Mouse (Mus musculus) stomach, embryonic 14.5 days (tissue): ENCODE data around the gene P2ry6. TPM values are rescaled to one million over a fixed set of nuclear protein-coding genes. Genes with fewer than 3 reads are reported as not detected.

Experiments used
- ATAC-seq: fragments of 200-750 bp; cut with Nextera tagmentation; 2 replicates; pipeline ENCODE4 v1.8.0; 2017; ENCODE audit warnings: low read depth, moderate TSS enrichment; ENCODE audit not compliant: insufficient number of reproducible peaks, insufficient read depth, low FRiP score
- H3K27ac ChIP-seq: fragments of 300-500 bp; sonication (generic); 2 replicates; pipeline ENCODE4 v1.5.1; 2014; ENCODE audit warnings: mild to moderate bottlenecking, low read length, moderate library complexity, mixed read lengths
- H3K27me3 ChIP-seq: fragments of 300-500 bp; sonication (generic); 2 replicates; pipeline ENCODE4 v1.6.1; 2014; ENCODE audit warnings: low read length, control low read depth, mixed read lengths; ENCODE audit not compliant: control insufficient read depth, insufficient read depth
- H3K36me3 ChIP-seq: fragments of 300-500 bp; sonication (generic); 2 replicates; pipeline ENCODE4 v1.6.1; 2014; ENCODE audit warnings: mild to moderate bottlenecking, control low read depth, low read length, moderate library complexity, mixed read lengths; ENCODE audit not compliant: control insufficient read depth, insufficient read depth
- H3K4me1 ChIP-seq: fragments of 300-500 bp; sonication (generic); 2 replicates; pipeline ENCODE4 v1.6.1; 2014; ENCODE audit warnings: low read length, control low read depth, mixed read lengths; ENCODE audit not compliant: control insufficient read depth, insufficient read depth
- H3K4me2 ChIP-seq: fragments of 300-500 bp; sonication (generic); replicated peaks from 2 replicates; pipeline ENCODE4 v1.6.1; 2014; ENCODE audit warnings: low read depth, low read length, control low read depth
- H3K4me3 ChIP-seq: fragments of 300-500 bp; sonication (generic); 2 replicates; pipeline ENCODE4 v1.5.1; 2014; ENCODE audit warnings: low read depth, low read length, control low read depth
- H3K9ac ChIP-seq: fragments of 300-500 bp; sonication (generic); replicated peaks from 2 replicates; pipeline ENCODE4 v1.6.1; 2014; ENCODE audit warnings: low read depth, mild to moderate bottlenecking, control low read depth, low read length, moderate library complexity, mixed read lengths
- H3K9me3 ChIP-seq: fragments of 300-500 bp; sonication (generic); 2 replicates; pipeline ENCODE4 v1.6.1; 2016; ENCODE audit warnings: low read depth, low read length, control low read depth; ENCODE audit not compliant: control insufficient read depth
- WGBS: fragments of 180-500 bp; shearing (Covaris S2); extraction: QIAGEN DNeasy Blood & Tissue Kit; methylation state at CpG from one replicate; pipeline ENCODE4 v1.1.7; 2014; 5-methylcytosine and 5-hydroxymethylcytosine counted together
- polyA plus RNA-seq: library from polyadenylated mRNA; unstranded; fragments of >200 nt; fragmentation: Nextera tagmentation; extraction: Ambion mirVana; gene quantifications from 2 replicates; pipeline ENCODE4 v1.2.1, GENCODE M21; 2014

The P2ry6 gene
- polyA plus RNA-seq, result 7.3 and 7.8 TPM in 2 replicates

DNA sequence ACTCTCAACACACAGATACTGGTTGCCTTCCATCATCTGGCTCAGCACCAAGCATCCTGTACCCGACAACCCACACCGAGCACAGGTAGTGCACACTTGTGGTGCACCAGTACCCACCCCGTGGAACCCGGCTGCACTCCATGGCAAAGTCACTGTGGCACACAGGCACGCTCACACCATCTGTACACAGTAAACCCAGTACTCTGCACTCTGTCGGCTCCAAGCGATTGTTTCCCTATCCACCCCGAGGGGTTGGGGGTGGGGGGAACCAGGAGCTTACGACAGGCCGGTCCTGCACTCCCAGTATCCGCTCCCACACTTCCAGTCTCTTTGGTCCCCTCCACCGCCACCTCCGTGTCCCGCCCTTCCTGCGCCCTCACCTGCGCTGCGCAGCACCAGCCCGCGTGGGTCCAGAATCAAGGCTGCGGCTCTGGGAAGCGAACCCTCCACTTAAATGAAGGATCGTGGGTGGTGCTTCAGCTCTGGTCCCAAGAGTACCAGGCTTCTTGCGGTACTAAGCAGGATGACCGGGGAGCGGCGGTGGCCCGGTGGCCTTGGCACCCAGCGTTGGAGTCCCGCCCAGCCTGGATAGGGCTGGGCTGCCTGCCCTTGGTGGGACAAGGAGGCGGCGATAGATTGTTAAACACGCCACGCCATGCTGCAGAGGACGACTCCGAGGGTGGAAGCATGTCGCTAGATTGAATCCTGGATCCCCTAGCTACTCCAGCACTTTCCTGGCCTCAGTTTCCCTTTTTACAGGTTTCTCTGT is at the start of gene P2ry6:
P2ry6 (minus strand) TSS at position 515 of the 769 bp plus-strand sequence.
- 0 out of 2 replicates have a peak within 1 kb of the TSS, but pooled peaks have one; percentile 3 for H3K9ac ChIP-seq
- H3K36me3 ChIP-seq, result no peaks in the 10 kb centered on the region
- peaks cover 9% of the 10 kb centered on the region; the same call in 1 of the 2 replicates for H3K27me3 ChIP-seq
- ATAC-seq, result peak; percentile 39; the same call in 1 of the 2 replicates
- H3K4me1 ChIP-seq, result peaks cover 18% of the 10 kb centered on the region
- no peaks in the 10 kb centered on the region for H3K9me3 ChIP-seq
- H3K4me3 ChIP-seq, result peak within 1 kb of the TSS; percentile 32
- 5% methylated on average over 36 of the region's 36 CpGs for WGBS
- peak within 1 kb of the TSS; percentile 67 for H3K4me2 ChIP-seq
- no peak within 1 kb of the TSS for H3K27ac ChIP-seq

DNA sequence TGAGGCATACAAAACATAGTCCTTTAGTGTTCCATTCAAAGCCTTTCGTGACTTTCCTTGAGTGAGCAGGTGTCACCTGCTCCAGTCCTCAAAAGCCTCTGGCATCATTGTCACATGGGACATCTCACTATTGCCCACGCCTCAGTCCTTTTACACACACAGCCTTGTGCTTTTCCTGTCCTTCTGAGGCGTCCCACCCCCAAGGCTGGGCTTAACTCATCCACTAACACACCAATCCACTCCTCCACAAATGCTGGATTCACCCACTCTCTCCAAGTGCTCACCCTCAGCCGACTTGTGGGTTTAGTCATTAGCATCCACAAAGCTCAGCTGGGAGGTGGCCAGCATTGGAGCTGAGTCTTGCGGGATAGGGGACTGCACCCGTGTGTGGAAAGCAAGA is 43.0 kb upstream of the P2ry6 start:
- no peaks in the 10 kb centered on the region for H3K36me3 ChIP-seq
- no peak for ATAC-seq
- WGBS, result 55% methylated on average over 6 of the region's 6 CpGs
- H3K27ac ChIP-seq, result no peak overlapping the region
- H3K4me3 ChIP-seq, result no peak overlapping the region
- no peak overlapping the region for H3K9ac ChIP-seq
- H3K4me1 ChIP-seq, result no peaks in the 10 kb centered on the region
- H3K4me2 ChIP-seq, result no peak overlapping the region
- no peaks in the 10 kb centered on the region for H3K9me3 ChIP-seq
- H3K27me3 ChIP-seq, result no peaks in the 10 kb centered on the region

DNA sequence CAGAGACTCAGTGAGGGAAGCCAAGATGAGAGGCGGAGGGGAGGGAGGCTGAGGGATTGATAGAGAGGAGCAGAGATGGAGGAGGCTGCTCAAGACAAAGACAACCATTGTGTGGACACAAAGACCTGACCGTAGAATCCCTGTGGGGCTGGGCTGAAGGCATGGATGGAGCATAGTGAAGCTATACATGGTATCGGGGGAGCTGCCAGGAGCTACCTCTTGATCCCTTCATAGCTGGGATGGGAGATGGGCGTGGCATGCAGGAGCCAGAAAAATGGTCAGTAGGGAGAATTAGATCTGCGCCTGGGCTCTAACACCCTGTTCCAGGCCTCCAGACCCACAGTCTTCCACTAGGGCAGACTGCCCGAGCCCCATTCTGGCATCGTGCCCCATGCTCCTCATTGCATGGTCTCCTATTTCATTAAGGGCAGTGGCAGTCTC is 42.6 kb upstream of the P2ry6 start:
- no peaks in the 10 kb centered on the region for H3K27me3 ChIP-seq
- 78% methylated on average over 7 of the region's 7 CpGs for WGBS
- H3K4me3 ChIP-seq, result no peak overlapping the region
- H3K9me3 ChIP-seq, result no peaks in the 10 kb centered on the region
- H3K4me1 ChIP-seq, result 0 out of 2 replicates have a peak, but pooled peaks cover 3% of the 10 kb centered on the region
- H3K36me3 ChIP-seq, result no peaks in the 10 kb centered on the region
- no peak overlapping the region for H3K4me2 ChIP-seq
- no peak overlapping the region for H3K9ac ChIP-seq
- no peak overlapping the region for H3K27ac ChIP-seq
- peak; percentile 49; the same call in 1 of the 2 replicates for ATAC-seq

DNA sequence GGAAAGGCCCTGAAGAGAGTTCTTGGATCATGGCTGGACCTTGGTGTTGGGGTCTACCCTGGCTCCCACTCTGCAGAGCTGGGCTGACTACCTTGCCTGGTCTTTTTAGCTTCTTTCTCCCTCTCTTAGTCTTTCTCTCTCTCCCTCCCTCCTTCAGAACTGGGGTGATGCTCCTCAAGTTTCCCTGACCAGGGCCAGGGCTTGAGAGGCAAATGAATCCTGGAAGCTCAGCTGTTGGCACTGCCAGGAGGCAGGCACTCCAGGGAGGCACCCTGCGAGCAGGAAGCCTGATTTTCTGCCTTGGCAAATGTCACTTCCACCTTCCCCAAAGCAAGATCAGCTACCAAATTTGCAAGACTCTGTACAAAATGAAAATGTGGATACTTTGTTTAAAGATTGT is 40.5 kb upstream of the P2ry6 start:
- no peaks in the 10 kb centered on the region for H3K36me3 ChIP-seq
- H3K27me3 ChIP-seq, result peaks cover 1% of the 10 kb centered on the region; the same call in 1 of the 2 replicates
- ATAC-seq, result no peak
- H3K4me3 ChIP-seq, result no peak overlapping the region
- peaks cover 7% of the 10 kb centered on the region; the same call in 1 of the 2 replicates for H3K4me1 ChIP-seq
- no peak overlapping the region for H3K4me2 ChIP-seq
- WGBS, result 77% methylated on average over 1 of the region's 1 CpGs
- H3K27ac ChIP-seq, result no peak overlapping the region
- H3K9ac ChIP-seq, result no peak overlapping the region
- H3K9me3 ChIP-seq, result no peaks in the 10 kb centered on the region

DNA sequence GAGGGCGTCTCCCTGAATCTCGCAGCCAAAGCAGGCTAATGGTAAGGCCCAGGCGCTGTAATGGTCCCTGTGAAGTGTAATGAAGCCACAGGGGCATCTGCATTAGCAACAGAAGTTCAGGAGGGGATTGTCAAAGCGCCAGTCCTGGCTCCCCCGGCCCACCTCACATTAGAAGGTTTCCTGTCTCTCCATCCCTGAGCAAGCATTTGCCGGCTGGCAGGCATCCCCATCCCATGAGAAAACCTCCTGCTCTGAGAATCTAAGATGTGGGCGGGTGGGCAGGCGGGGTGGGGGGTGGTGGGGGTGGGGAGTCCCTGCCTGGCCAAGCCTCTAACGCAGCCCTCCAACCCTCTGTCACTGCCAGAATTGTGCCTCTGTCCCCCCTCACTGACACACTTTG is 39.6 kb upstream of the P2ry6 start:
- H3K4me2 ChIP-seq, result no peak overlapping the region
- H3K27me3 ChIP-seq, result peaks cover 4% of the 10 kb centered on the region; the same call in 1 of the 2 replicates
- H3K36me3 ChIP-seq, result no peaks in the 10 kb centered on the region
- no peak overlapping the region for H3K4me3 ChIP-seq
- no peak overlapping the region for H3K9ac ChIP-seq
- no peak overlapping the region for H3K27ac ChIP-seq
- WGBS, result 48% methylated on average over 9 of the region's 9 CpGs
- peaks cover 7% of the 10 kb centered on the region; the same call in 1 of the 2 replicates for H3K4me1 ChIP-seq
- no peak for ATAC-seq
- H3K9me3 ChIP-seq, result no peaks in the 10 kb centered on the region

DNA sequence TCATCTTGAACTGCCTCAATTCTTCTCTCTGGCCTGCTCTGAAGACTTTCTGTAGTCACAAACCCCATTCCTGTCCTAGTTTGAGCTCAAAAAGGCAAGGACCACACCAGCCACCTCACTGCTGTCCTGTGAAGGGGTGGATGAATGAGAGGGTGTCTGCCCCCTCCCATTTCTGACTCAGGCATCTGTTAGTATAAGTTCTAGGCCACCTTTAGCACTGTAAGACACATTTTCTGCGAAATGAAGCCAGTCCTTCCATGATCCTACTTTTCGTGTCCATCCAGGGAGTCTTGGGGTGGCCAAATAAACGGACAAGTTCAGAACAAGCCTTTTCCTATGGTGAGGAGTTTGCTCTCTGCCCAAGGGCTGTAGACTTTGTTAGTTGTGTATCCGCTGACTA is 38.1 kb upstream of the P2ry6 start, which contains the start of gene P2ry2:
P2ry2 (minus strand) TSS at position 326 of the 400 bp plus-strand sequence.
- H3K9ac ChIP-seq, result peak within 1 kb of the TSS; percentile 25; the same call in 1 of the 2 replicates
- H3K4me2 ChIP-seq, result peak within 1 kb of the TSS; percentile 98
- ATAC-seq, result no peak
- peaks cover 7% of the 10 kb centered on the region; the same call in 1 of the 2 replicates for H3K4me1 ChIP-seq
- H3K9me3 ChIP-seq, result no peaks in the 10 kb centered on the region
- 78% methylated on average over 4 of the region's 4 CpGs for WGBS
- H3K27ac ChIP-seq, result no peak within 1 kb of the TSS
- H3K27me3 ChIP-seq, result peaks cover 4% of the 10 kb centered on the region; the same call in 1 of the 2 replicates
- H3K4me3 ChIP-seq, result peak within 1 kb of the TSS; percentile 52
- H3K36me3 ChIP-seq, result no peaks in the 10 kb centered on the region

DNA sequence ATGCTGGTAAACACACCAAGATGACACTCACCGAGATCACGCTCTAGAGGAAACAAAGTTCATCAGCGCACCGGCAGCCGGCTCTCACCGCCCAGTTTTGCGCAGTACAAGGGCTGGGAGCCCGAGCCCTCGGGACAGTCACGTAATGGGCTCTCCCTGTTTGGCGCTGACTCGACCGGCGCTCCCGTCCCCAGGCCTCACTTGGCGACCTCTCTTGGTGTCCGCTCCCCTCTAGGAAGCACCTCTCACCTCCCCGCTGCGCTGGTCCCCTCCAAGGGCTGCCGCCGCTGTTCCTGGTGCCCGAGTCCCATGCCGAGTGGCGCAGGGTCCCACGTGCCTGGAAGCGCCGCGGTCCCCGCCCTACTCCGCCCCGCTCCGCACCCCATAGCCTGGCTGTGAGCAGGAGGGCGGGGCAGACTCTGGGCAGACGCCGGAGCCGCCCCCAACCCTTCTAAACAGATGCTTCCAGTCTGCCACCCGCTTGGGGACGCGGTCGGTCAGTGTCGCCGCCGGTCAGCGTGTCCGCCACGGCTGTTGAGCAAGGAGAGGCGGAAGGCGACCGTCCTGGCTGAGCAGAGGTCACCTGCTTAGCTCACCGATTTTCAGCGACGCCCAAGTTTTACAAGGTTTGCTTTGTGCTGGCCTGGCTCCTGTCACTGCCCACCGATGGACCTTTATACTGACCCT is 37.4 kb upstream of the P2ry6 start:
- under 1% methylated on average over 53 of the region's 53 CpGs for WGBS
- Histone ChIP-seq H3K4me2 (peak overlapping the region; percentile 98), H3K4me1 (peaks cover 7% of the 10 kb centered on the region; the same call in 1 of the 2 replicates), H3K36me3 (no peaks in the 10 kb centered on the region), H3K27me3 (peaks cover 4% of the 10 kb centered on the region; the same call in 1 of the 2 replicates), H3K4me3 (peak overlapping the region; percentile 52), H3K9ac (peak overlapping the region; percentile 25; the same call in 1 of the 2 replicates), H3K9me3 (no peaks in the 10 kb centered on the region), H3K27ac (no peak overlapping the region)
- ATAC-seq, result peak; percentile 89

DNA sequence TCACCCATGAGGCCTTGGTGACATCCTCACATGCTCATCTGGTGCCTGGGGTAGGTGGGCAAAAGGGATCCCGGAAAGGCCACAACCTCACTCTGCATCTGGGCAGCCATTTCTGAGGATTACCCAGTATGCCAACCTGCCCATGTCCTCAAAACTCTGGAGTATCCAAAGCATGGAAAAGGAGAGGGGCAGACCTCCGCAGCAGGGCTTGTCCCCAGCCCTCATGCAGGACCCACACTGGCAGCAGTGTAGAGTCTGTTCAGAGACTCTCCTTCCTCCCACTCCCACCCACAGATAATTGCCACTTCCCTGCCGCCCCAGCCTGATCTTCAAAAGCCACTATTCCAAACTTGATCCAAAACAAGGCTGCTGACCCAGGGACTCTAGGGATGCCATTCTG is 36.3 kb upstream of the P2ry6 start:
- WGBS, result 67% methylated on average over 3 of the region's 3 CpGs
- Histone ChIP-seq H3K36me3 (no peaks in the 10 kb centered on the region), H3K9ac (no peak overlapping the region), H3K9me3 (no peaks in the 10 kb centered on the region), H3K4me1 (peaks cover 7% of the 10 kb centered on the region; the same call in 1 of the 2 replicates), H3K4me3 (no peak overlapping the region), H3K4me2 (no peak overlapping the region), H3K27me3 (peaks cover 4% of the 10 kb centered on the region; the same call in 1 of the 2 replicates), H3K27ac (no peak overlapping the region)
- ATAC-seq, result no peak
